Mouse (Mus musculus) urinary bladder, adult 2 months (tissue): ENCODE results near the gene Acsbg1. TPM values are rescaled to one million over a fixed set of nuclear protein-coding genes. Genes with fewer than 3 reads are reported as not detected.
"Not testable (repeated sequence)": the region's sequence is repeated elsewhere in the genome, so short reads cannot be mapped to it uniquely, and the experiment has no call there.

Experiments used
- DNase-seq: peaks from one replicate; pipeline ENCODE4 v3.0.0; 2022; ENCODE audit warnings: low spot score
- polyA plus RNA-seq: library from polyadenylated mRNA; depleted of rRNA; stranded (reverse); fragments of >200 nt; gene quantifications from 2 replicates; pipeline ENCODE4 v1.2.3, GENCODE M21; 2012

Gene Acsbg1
- polyA plus RNA-seq, 1 experiment: 13.7 TPM

GRCm38 (mm10) chr9:54614182-54614850 is 47.4 kb downstream of the Acsbg1 start:
- DNase-seq: no peak

GRCm38 (mm10) chr9:54612781-54613191 is 48.9 kb downstream of the Acsbg1 start:
- DNase-seq: no peak

- peak; percentile 43 for DNase-seq
These were observed 56.8 kb downstream of the Acsbg1 start for GRCm38 (mm10) chr9:54604886-54605285.

GRCm38 (mm10) chr9:54604131-54604654 is 57.5 kb downstream of the Acsbg1 start:
- DNase-seq: no peak

DNA sequence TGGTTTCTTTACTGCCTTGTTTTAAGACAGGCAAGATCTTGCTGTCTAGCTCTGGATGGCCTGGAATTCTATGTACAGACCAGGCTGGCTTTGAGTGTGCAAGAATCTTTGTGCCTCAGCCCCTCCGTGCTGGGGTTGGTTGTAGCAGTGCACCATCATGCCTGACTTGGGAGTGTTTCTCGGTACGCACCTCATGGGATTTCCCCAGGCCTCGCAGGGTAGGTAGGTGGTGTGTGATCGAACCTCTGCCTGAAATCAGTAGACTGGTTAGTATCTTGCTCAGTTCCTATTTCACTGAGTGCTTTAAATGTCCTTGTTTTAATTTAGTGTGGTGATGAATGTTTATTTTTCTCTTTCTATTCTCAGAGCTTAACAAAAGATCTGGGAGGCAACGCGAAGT is 58.8 kb downstream of the Acsbg1 start:
- no peak for DNase-seq

DNA sequence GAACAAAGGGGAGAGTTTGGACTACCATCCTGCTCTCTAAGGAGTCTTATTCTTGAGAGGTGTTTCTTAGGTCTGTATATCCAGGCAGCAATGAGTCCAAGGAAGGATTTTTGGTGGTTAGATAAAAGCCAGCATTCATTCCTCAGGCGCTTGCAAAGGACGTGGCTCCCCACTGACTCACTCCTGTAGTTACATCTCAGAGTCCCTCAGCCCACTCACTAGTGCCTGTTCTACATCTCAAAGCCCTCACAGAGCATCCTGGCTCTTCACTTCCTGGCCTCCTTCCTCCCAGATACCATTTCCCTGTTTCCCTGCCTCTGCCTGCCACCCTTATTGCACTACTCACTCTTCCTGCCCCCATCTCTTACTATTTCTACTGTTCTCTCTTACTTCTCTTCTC is 59.3 kb downstream of the Acsbg1 start:
- DNase-seq: no peak

DNA sequence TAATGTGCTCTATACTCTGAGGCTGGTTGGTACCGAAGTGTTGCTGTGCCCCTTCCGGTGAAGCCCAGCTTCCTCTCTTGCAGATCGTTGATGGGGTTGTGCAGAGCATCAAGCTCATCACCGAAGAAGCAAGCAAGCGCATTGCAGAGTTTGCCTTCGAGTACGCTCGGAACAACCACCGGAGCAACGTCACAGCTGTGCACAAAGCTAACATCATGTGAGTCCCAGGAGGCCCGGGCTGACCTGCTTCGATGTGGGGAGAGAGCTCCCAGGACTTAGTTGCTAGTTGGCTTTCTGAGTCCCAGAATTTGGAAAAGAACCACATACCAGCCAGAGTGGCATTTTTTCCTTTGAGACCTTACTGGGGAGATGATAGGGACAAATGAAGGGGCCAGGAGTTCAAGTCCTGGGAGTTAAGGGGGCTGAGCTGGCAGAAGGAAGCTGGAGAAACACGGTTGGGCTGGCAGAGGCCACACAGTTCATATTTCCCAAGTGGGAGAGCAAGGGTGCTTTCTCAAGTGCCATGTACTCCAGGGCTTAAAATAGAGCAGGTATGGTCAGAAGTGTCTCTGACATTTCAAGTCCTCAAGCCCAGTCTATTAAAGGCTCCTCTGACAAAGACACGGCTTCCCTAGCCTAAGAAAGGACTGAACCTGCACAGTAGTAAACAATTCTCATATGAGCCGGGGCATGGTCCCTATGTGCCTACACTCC is 64.8 kb downstream of the Acsbg1 start:
- DNase-seq: no peak

DNA sequence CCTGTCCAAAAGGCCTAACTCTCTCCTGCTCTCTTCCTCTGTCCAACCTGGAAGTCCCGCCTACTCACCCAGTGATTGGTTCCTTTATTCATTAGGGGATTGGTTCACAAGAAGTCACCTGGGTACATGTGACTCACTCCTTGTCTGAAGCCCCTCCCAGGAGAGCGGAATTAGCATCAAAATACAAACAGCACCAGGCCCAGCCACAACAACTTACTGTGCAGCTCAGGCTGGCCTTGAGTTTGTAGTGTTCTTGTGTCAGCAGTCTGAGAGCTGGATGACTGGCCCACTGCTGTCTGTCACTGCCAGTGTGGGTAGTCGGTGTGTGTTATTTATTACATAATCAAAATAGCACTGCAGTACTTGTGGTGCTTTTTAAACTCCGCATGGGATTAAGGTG is 68.0 kb downstream of the Acsbg1 start:
- DNase-seq: not testable (repeated sequence)

DNA sequence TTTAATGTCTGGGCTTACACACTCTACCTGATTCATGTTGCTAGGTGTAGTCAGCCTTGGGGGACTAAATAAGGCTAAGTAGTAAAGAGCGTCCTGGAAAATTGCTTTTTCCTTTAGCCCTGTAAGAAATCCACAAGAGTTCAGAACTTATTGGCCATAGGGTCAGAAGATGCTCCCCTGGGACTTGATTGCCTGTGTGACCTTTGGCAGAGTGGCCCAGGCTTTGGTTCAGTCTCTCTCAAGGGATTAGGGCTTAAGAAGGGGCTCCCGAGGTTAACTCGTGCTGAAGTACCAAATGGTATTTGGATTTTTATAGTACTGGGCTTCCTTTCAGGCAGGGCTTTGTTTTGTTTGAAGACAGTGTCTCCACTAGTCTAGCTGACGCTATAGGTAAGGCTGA is 73.8 kb downstream of the Acsbg1 start:
- no peak for DNase-seq

GRCm38 (mm10) chr9:54586199-54587061 is 75.2 kb downstream of the Acsbg1 start, which contains the start of gene Idh3a:
Idh3a (plus strand) TSS chr9:54586334.
- peak; percentile 95 for DNase-seq

DNA sequence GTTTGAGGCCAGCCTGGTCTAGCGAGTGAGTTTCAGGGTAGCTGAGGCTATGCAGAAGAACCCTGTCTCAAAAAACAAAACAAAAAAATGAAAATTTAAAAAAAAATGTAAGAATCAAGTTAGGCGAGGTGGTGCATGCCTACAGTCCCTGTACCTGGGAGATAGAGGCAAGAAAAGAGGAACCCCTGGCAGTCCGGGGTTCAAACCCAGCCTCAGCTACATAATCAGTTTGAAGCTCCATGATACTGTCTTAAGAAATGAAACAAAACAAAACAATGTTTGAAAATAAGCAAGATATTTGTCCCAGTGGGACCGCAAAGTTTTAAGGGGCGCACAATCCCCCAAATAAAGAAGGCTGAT is 75.9 kb downstream of the Acsbg1 start:
- DNase-seq: no peak

DNA sequence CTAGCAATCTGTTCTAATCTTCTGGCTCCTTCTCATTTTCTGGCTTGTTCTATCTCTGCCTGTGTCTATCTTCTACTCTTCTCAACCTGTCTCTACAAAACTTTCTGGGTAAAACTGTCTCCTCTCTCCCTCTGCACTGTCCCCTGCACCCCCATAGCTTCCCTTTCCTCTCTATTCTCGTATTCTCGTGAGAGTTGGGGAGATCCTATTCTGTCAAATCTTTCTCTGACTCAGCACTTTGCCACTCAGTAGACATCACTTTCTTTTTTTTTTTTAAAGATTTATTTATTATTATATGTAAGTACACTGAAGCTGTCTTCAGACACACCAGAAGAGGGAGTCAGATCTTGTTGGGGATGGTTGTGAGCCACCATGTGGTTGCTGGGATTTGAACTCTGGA is 77.5 kb downstream of the Acsbg1 start:
- not testable (repeated sequence) for DNase-seq

- no peak for DNase-seq
These were observed 78.0 kb downstream of the Acsbg1 start for GRCm38 (mm10) chr9:54583712-54584111.

- DNase-seq: no peak
These were observed 90.4 kb downstream of the Acsbg1 start for GRCm38 (mm10) chr9:54571130-54571839.

- DNase-seq: no peak
These were observed 92.9 kb downstream of the Acsbg1 start for GRCm38 (mm10) chr9:54568732-54569131.

GRCm38 (mm10) chr9:54566958-54567357 is 94.7 kb downstream of the Acsbg1 start:
- DNase-seq: no peak

GRCm38 (mm10) chr9:54560831-54561601 is 100.7 kb downstream of the Acsbg1 start:
- DNase-seq: no peak

GRCm38 (mm10) chr9:54559771-54560471 is 101.7 kb downstream of the Acsbg1 start, which contains the start of gene Cib2:
Cib2 (minus strand) TSS chr9:54560218.
- DNase-seq: peak; percentile 58

DNA sequence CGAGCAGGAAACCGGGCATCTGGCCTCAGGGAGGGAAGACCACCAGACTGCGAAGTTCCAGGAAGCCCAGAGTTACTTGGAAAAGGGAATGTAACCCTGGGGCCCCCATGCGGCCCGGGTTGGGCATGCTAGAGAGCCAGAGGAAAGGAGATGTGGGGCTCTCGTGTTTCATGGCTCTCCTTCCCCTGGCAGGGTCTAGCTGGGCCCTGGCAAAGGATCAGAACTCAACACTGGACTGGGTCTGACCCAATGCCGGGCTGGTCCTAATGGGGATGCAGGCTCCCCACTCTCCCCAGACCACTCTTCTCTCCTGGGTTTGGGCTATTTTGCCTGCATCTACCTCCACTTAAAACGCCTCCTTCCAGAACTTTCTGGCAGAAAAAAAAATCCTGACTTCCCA is 102.9 kb downstream of the Acsbg1 start:
- no peak for DNase-seq

DNA sequence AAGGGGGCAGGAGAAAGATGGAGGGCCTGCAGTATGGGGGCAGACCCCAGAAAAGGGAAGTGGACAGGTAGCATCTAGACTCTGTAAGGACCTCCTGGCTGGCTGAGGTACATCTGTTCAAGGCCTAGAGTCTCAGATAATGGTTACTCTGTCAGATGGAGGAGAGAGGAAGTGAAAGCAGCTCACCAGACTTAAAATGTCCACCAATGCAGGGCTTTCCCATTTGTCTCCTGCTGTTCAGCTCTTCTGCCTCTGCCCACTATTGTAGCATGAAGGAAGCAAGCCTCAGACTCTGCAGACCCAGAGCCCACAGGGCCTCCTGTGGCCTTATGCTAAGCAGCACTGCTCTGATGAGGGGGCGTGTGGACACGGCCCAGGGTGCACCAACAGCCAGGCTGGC is 106.6 kb downstream of the Acsbg1 start:
- DNase-seq: no peak
